Mouse (Mus musculus) adrenal gland, postnatal 4 days (tissue): ENCODE data around the gene Matk. TPM values are rescaled to one million over a fixed set of nuclear protein-coding genes. Genes with fewer than 3 reads are reported as not detected.
A peak's percentile ranks its signal among the peaks of the same experiment; 100 is the strongest.

ENCODE experiments used
- DNase-seq, 2 experiments: peaks; one replicate each; pipeline ENCODE4 v3.0.0; 2021 to 2022; ENCODE audit warnings: low spot score in 2 of 2, mixed read lengths in 2 of 2
- total RNA-seq, 2 experiments: library from RNA; stranded (reverse); gene quantifications; 2 replicates each; pipeline ENCODE4 v1.2.3; 2021

Matk gene
- total RNA-seq, 2 experiments from 2014 or later, result 2.9 to 3.0 TPM

- peak in 1 of 2 experiments; percentile 43 for DNase-seq
These were observed 11.9 kb upstream of the Matk start for GRCm38 (mm10) chr10:81240876-81241275.

DNA sequence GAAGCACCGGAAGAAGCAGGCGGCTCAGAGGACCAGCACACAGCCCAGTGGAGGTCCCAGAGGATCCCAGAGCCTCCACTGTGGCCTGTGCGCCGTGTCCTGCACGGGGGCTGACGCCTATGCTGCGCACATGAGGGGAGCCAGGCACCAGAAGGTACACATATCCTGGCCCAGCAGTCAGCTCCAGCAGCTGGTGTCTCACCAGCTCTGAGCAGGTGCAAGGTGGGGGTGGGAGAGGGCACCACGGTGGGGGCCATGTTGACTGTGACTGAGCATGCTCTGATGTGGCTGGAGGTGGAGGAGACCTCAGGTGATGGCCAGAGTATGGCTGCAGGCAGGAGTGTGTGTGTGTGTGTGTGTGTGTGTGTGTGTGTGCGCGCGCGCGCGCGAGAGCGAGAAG is 10.7 kb upstream of the Matk start:
- no peak for DNase-seq

DNA sequence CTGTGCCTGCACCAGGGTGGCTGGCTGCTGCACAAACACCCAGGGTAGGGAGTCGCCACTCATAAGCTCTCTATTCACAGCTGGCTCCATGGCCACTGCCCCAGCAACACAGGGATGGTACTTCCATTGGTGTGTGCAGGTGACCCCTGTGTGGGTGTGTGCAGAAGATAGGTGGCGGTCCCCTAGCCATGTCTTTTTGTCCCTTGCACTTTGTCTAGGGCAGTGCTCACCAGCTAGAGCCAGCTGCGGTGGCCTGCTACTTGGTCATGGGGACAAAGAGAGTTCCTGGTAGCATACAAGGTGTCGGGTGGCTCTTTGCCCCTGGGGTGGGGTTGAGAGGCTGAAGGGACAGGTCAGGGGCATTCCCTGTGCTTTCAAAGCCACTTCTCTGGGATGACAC is 8.6 kb upstream of the Matk start:
- DNase-seq, result no peak

- DNase-seq, result peak; percentile 71 to 72
These were observed 8.1 kb upstream of the Matk start for GRCm38 (mm10) chr10:81244595-81244994.

DNA sequence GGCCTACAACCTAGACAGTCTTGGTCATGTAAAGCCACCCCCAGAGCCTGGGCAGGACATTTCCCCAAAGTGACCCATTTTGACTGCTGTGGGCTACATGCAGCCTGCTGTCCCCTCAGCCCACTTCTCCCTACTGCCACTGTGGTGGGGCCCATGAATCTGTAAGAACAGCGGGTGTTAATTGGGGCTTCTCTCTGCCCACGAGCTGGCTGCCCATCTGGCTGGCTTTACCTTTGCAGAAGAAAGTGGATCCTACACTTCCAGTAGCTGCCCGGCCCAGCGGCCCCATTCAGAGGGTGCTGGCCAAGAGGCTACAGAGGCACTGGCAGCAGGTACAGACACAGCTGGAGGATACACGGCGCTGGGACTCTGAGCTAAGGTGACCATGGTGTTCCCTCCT is 7.6 kb upstream of the Matk start:
- DNase-seq, result no peak

GRCm38 (mm10) chr10:81247804-81248203 is 4.9 kb upstream of the Matk start:
- no peak for DNase-seq

DNA sequence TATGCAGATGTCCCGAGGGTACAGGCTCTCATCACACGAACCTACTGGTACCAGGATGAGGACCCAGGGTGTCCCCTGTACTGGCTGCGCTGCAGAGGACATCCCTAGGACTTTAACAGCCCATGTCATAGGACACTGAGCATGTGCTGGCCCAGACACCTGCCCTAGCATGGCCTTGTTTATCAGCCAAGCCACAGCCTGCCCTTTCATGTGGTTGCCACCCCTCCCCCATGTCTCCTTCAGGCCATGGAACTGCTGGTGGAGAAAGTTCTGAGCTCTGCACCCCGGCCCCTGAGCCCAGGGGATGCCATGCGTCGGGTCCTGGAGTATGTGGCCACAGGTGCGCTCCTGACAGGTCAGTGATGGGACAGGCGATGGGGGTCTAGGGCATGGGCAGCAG is 3.3 kb upstream of the Matk start:
- no peak for DNase-seq

- no peak for DNase-seq
These were observed 2.2 kb downstream of the Matk start for GRCm38 (mm10) chr10:81254886-81255285.

DNA sequence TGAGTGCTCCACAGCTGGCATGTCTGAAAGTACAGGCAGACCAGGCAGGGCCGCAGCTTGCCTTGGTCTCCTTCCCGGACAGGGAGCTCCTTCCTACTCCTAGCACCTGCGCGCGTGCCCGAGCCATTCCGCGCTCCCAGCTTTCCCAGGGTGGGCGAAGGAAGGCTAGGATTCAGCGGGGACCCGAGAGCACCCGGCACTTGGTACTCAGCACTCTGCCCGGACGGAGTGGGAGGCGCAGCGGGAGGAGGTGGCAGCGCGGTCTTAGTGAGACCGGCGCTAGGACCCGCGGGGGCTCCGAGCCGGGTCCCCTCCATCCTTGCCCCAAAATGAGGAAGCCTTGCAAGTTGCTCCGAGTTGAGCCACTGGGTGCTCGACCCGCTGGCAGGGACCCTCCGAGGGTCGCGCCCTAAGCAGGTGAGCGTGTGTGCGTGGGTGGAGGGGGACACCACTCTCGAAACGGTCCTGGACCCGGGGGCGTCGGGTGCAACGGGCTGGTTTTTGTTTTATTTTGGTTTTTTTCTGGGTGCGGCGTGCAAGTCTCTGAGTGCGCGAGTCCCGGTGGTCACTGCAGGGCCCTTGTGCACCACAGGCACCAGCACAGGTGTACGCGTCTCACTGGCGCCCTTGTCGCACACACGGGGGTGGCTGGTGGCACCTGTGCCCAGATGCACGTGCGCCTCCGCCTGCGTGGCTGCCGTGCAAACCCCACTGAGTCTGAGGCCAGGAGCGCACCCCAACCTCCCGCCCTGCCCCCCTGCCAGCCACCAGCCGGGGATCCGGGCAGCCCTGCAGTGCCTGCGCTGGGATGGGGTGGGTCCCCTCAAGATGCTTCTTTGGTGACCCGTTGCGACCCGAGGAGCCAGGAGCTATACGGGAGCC is 4.7 kb downstream of the Matk start:
- DNase-seq, result no peak

GRCm38 (mm10) chr10:81259225-81259884 is 6.6 kb downstream of the Matk start:
- DNase-seq, result no peak

DNA sequence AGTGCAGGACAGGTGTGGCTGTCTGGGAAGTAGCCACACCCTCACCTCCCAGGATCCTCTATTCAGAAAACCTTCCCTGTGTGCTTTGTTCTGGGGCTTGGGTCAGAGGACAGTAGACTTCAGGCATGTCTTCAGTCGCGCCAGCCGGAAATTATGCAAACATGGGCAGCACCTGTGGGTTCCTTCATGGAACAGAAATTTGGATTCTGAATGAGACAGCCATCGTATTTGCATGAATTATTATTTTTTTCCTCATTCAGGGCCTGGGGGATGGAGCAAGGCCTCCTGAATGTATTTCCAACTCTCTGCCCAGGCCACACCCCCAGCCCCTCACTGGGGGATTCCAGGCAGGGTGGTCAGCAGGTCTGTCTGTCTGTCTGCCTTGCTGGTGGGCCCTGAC is 8.3 kb downstream of the Matk start:
- no peak for DNase-seq

DNA sequence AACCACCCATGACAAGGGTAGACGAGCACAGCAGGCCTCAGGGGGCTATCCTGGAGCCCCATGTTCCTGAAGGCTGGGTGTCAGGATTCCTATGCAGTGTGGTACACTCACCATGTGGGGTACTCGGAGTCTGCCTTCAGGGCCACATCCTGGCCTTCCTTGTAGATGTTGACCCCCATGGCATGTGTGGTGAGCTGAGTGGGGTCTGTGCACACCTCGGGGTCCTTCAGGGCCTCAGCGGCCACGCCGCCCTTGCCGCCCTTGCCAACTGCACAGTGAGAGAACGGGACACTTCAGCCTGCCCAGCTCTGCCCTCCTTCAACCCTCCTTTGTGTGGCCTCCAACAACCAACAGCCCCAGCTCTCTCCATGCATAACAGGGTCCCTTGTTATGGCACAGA is 12.8 kb downstream of the Matk start:
- no peak for DNase-seq

DNA sequence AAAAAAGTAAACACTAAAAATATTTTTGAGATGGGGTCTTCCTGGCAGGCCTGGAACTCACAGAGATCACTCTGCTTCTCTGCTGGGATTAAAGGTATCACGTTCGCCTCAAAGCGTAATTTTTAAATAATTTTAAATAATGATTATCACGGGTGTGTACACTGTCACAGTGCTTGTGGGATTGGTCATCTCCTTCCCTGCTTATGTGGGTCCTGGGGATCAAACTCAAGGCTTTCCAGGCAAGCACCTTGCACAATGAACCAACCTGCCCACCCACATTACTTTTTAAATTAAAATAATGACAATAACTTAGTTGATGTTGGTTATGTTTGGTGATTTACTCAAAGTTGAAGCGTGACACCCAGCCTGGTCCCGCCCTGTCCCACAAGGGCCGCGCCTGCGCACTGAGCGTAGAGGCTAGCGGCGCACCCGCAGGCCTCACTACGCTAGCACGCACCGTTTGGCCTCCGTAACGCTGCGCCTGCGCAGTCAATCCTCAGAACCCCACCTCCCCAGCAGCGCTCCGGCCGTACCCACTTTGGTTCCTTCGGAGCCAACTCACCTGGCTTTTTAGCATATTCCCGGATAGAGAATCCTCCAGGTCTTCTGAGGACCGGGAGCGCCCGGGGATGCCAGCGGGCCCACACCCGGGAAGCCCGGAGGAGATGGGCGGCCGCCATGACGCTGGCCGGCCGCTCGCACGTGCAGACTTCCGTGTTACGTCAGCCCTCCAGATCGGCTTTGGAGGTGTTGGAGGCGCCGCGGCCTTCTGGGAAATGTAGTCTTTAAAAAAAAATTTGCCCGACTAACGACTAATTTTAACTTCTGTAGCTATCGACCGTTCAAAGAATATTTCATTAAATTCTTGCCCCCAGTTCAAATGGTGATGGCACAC is 13.7 kb downstream of the Matk start, which contains the start of the genes Mrpl54 and Apba3:
Mrpl54 (minus strand) TSS at position 724 of the 895 bp plus-strand sequence.
Apba3 (plus strand) TSS at position 750 of the 895 bp plus-strand sequence.
- DNase-seq, result peak; percentile 88 to 91

DNA sequence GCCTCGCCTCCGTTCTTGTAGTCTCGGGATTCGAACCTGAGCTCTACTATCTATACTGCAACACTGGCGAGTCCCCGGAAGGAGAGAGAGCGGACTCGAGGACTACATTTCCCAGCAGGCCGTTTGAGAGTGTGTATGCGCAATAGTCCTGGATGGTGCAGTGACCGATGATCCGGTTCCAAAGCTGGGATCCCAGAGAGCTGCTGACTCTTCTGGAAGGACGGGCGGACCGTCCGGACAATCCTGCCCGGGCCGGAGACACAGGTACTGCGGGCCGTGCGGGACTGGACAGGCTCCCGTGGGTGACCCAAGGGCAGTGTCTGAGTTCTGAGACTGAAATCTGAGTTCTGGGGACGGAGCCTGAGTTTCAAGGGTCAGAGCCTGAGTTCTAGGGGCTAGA is 15.3 kb downstream of the Matk start:
- DNase-seq, result peak; percentile 41 to 63

DNA sequence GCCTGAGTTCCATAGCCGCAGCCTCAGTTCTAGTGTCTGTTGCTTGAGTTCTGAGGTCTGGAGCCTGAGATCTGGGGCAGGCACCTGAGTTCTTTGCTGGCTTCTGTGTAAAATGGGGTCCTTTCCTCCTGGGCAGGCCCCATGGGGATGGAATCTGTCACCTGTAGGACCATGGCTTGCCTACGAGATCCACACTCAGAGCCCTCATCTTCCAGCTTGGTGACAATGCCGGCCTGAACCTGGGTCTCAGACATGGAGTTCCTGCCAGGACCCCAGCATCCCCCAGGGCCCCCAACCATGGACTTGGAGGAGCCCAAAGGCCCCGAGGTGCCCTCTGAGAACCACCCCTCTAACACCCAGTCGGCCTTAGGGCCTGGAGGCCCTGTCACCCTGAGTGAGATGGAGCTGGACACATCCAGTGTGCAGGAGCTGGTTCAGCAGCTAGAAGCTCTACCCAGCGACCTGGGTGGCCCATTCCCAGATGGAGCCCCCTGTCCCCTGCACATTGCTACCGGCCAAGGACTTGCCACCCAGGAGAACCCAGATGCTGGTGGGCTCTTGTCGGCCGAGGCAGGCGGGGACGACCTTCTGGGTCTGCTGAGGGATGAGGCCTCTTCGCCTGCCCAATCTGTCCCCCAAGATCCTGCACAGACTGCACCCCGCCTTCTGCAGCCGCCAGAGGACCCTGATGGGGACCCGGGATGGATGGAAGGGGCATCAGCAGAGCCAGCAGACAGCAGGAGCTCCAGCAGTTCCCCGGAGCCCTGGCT is 16.1 kb downstream of the Matk start:
- no peak for DNase-seq

DNA sequence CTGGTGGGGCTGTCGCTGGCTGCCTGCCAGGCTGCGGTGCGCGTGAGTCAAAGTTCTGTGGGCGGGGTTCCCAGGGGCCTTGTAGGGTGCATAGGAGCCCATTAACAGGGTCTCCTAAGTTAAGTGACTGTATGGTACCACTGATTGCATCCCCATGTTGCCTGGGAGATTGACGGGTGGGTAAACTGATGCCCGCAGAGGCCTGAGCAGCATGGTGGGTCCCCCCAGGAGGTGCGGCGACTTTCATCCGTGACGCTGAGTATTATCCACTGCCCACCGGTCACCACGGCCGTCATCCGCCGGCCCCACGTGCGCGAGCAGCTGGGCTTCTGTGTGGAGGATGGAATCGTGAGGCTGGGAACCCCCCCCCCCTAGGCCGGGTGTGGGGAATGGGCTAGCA is 19.6 kb downstream of the Matk start:
- no peak for DNase-seq

DNA sequence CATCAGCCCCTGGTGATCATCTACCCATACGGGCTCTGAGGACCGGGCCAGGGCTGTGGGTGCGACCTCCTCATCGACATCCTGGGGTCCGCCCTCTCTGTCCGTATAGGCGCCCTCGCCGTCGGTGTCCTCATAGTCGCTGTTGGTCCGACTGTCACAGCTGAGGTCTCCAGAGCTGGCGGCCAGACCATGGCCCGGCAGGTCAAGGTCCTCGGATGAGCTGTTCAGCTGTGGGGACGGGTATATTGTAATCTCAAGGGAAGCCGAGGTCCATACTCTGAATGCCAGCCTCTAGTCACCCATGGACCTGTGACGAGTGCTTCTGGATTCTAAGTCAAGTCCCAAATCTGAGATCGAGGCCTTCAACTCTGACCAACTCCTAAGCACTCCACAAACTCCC is 21.1 kb downstream of the Matk start:
- no peak for DNase-seq

DNA sequence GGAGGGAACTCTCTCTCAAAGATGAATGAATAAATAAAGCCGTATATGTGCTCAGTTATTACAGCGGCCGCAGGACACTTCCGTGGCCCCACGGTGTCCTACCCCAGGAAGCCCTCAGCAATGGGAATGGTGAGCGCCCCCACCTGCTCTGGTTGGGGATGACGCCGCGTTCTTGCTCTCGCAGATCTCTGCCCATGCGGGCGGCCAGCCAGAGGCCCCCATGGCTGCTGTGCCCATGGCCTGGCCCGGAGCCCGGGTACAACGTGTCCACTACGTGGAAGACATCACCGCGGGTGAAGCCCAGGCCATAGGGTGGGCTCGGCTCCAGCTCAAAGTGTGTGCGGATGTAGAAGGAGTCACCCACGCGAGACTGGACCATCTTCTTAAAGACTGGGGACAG is 24.9 kb downstream of the Matk start:
- no peak for DNase-seq

DNA sequence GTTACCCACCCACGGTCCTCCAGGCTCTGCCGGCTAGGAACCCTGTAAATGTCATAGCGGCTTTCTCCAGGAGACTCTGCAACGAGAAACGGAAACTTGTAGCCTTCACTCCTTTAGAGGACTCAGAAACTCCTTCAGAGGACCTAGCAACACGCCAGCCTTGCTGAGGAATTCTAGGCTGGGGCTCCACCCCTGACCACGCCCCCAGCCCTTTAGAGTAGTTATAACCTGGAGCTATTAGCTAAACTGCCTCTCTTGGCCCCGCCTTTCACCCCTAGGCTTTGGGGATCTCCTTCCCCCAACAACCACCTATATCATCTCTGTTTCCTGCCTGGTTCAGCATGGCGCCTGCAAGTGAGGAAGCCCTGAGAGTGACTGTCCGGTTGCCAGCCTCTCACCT is 26.8 kb downstream of the Matk start:
- no peak for DNase-seq

GRCm38 (mm10) chr10:81284189-81284588 is 31.5 kb downstream of the Matk start:
- DNase-seq, result no peak

DNA sequence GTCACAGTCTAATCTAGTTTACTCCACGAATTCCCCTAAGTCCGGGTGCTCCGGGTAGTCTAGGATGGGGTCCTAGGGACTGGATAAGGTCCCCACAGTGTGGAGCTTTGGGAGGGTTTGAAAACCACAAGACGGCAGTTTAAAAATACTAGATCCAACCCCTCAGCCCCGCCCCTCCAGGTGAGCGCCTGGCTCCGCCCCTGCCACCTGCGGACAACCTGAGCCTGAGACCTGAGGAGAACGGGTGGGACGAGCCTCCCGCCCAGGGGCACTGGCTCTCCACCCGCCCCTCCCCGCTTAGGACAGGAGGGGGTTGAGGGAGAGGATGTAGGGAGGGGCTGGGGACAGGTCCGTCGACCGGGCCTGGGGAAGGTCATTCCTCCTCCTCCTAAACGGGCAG is 32.0 kb downstream of the Matk start:
- no peak for DNase-seq
